Comparison of ENCODE assay signal across 24 mouse cellular contexts in genomic region chr10:33865994-33866393, GRCm38 (mm10). TPM values are rescaled to one million over a fixed set of nuclear protein-coding genes. Genes with fewer than 3 reads are reported as not detected.
"Had no signal": no experiment of that assay in that cellular context is flagged by ENCODE, and none has a peak within 500 bp of the region (broad histone marks: within the 10 kb centered on the region; RNA-seq: fewer than 3 reads in every experiment).

No protein-coding gene starts in this region.

- H3K4me2 ChIP-seq: lung, embryonic 14.5 days; midbrain, embryonic 12.5 days; neural tube, embryonic 13.5 days; neural tube, embryonic 15.5 days had no signal

- H3K36me3 ChIP-seq: midbrain, embryonic 10.5 days; midbrain, embryonic 12.5 days; neural tube, embryonic 13.5 days; neural tube, embryonic 15.5 days had no signal

- H3K27ac ChIP-seq: midbrain, embryonic 10.5 days; midbrain, embryonic 12.5 days; neural tube, embryonic 13.5 days; neural tube, embryonic 15.5 days had no signal

- DNase-seq: lung, adult 18-20 months; lung, embryonic 14.5 days; lung, postnatal 10 days; lung, postnatal 4 days; midbrain, embryonic 14.5 days; retina, postnatal 1 day; right cerebral cortex, adult 18-20 months; right cerebral cortex, postnatal 25 days; right cerebral cortex, postnatal 4 days; spleen, adult 18-20 months; thymus, adult 18-20 months; thymus, postnatal 14 days; thymus, postnatal 36 days had no signal

- H3K9ac ChIP-seq: lung, embryonic 14.5 days; midbrain, embryonic 12.5 days; neural tube, embryonic 13.5 days; neural tube, embryonic 15.5 days had no signal

- H3K9me3 ChIP-seq: midbrain, embryonic 10.5 days; midbrain, embryonic 12.5 days; neural tube, embryonic 13.5 days; neural tube, embryonic 15.5 days had no signal

- ATAC-seq: midbrain, embryonic 16.5 days had no signal

- H3K4me3 ChIP-seq: midbrain, embryonic 10.5 days; midbrain, embryonic 12.5 days; myocyte; neural tube, embryonic 13.5 days; neural tube, embryonic 15.5 days had no signal

- H3K27me3 ChIP-seq: midbrain, embryonic 12.5 days; neural tube, embryonic 13.5 days; neural tube, embryonic 15.5 days had no signal

- H3K4me1 ChIP-seq: midbrain, embryonic 10.5 days; midbrain, embryonic 12.5 days; neural tube, embryonic 13.5 days; neural tube, embryonic 15.5 days had no signal

RNA-seq across cellular contexts. Expression of gene Sult3a1, which starts 8.5 kb away (rescaled TPM):
- polyA plus RNA-seq: lung, embryonic 14.5 days; lung, embryonic 16.5 days; midbrain, embryonic 10.5 days; midbrain, embryonic 12.5 days; midbrain, embryonic 14.5 days; midbrain, embryonic 16.5 days; myocyte; neural tube, embryonic 11.5 days; neural tube, embryonic 13.5 days; neural tube, embryonic 15.5 days; small intestine, adult 2 months; stomach, embryonic 14.5 days; thymus, postnatal 0 days had no signal
